Mouse (Mus musculus) MEL (cell line): ENCODE data around the gene Ndrg4.

Experiments used
- CHD2 ChIP-seq: IDR thresholded peaks from 2 replicates; pipeline ENCODE4 v1.6.1; 2011; ENCODE audit warnings: low read length, improper control_type of control experiment
- CTCF ChIP-seq, 3 experiments: IDR thresholded peaks in 2 of 3; conservative IDR thresholded peaks in 1 of 3; 2 replicates each; pipeline ENCODE4 v1.5.1; 2011 to 2012; ENCODE audit warnings: low read length in 3 of 3, low read depth in 2 of 3, mild to moderate bottlenecking in 2 of 3, improper control_type of control experiment in 1 of 3, inconsistent platforms in 1 of 3, mixed read lengths in 1 of 3, moderate library complexity in 1 of 3; ENCODE audit not compliant: control insufficient read depth in 1 of 3, insufficient read depth in 1 of 3, poor library complexity in 1 of 3, severe bottlenecking in 1 of 3
- GATA1 ChIP-seq: IDR thresholded peaks from 2 replicates; pipeline ENCODE4 v1.6.1; 2011; ENCODE audit warnings: low read depth, low read length, improper control_type of control experiment
- MAX ChIP-seq: IDR thresholded peaks from 2 replicates; pipeline ENCODE4 v1.6.1; 2011; ENCODE audit warnings: low read length, improper control_type of control experiment
- MAZ ChIP-seq: IDR thresholded peaks from 2 replicates; pipeline ENCODE4 v1.6.1; 2012; ENCODE audit warnings: low read depth, mild to moderate bottlenecking, inconsistent platforms, low read length, improper control_type of control experiment
- POLR2A ChIP-seq, 2 experiments: IDR thresholded peaks; 2 replicates each; pipeline ENCODE4 v1.6.1; 2011 to 2012; ENCODE audit warnings: low read length in 2 of 2, mild to moderate bottlenecking in 2 of 2, control low read depth in 1 of 2, improper control_type of control experiment in 1 of 2, low read depth in 1 of 2, moderate library complexity in 1 of 2; ENCODE audit not compliant: control insufficient read depth in 1 of 2, insufficient read depth in 1 of 2, poor library complexity in 1 of 2
- TAL1 ChIP-seq: IDR thresholded peaks from 2 replicates; pipeline ENCODE4 v1.6.1; 2012; ENCODE audit warnings: mild to moderate bottlenecking, inconsistent platforms, low read length, moderate library complexity, mixed read lengths

DNA sequence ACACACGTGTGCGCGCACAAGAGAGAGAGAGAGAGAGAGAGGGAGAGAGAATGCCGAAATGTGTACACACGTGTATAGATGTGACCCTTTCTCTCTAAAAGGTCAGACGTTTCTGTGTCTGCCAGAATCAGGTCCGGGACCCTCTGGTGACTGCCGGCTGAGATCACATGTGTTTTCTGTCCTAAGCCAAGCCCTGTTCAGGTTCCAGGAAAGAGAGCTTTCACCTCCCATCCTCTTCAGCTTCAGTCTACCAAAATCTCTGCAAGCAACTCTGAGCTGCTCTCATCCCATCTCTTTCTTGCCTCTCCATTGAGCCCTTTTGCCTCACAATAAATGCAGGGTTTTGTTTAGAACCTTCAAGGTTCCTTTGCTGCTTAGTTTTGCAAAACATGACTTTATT lies 19.9 kb downstream of the Ndrg4 start:
- no peak for TF ChIP-seq GATA1
- no peak for TF ChIP-seq CHD2
- TF ChIP-seq CTCF (IDR thresholded peaks at IDR 0.05 in 2 of 3, conservative IDR thresholded peaks at IDR 0.05 in 1 of 3; ENCODE audit: control insufficient read depth in 1 of 3, insufficient read depth in 1 of 3, low read depth in 2 of 3, low read length in 3 of 3, poor library complexity in 1 of 3, severe bottlenecking in 1 of 3): no peak
- TF ChIP-seq TAL1: no peak
- TF ChIP-seq MAZ: no peak
- no peak for TF ChIP-seq POLR2A (IDR thresholded peaks at IDR 0.05; ENCODE audit: control insufficient read depth in 1 of 2, insufficient read depth in 1 of 2, low read depth in 1 of 2, low read length in 2 of 2, poor library complexity in 1 of 2)
- TF ChIP-seq MAX: no peak
